12 mouse cellular contexts compared by ENCODE assay signal in the genomic region with DNA sequence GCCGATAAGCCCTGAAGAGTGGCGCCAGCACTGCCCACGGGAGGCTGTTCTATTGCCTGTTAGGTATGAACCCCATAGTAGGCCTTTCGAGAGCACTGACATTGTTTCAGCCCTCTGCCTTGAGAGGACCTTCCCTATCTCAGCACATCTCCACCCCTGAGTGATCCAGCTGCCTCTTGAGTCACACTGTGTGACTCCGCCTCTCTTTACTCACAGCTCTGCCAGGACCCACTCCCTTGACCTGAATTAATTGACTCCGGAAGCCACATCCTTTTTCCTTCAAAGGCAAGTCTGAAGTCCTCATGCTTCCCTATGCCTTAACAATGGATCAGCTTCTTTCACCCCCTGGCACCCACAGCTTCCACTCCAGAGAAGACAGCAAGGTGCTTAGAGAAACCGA. TPM values are rescaled to one million over a fixed set of nuclear protein-coding genes. Genes with fewer than 3 reads are reported as not detected.
DNase-seq lines count a peak whose midpoint lies in the region; ATAC-seq and TF ChIP-seq lines count a peak whose summit lies in the region.
"Had no signal": no experiment of that assay in that cellular context is flagged by ENCODE, and none has a peak within 500 bp of the region (broad histone marks: within the 10 kb centered on the region; RNA-seq: fewer than 3 reads in every experiment).

No protein-coding gene starts in this region.

- H3K27ac ChIP-seq in lung, postnatal 0 days (ENCODE audit: low read length): no peak overlapping the region
- H3K27ac ChIP-seq in liver, embryonic 13.5 days: peak overlapping the region; percentile 65
- H3K27ac ChIP-seq: limb, embryonic 15.5 days had no signal

- H3K4me2 ChIP-seq in lung, postnatal 0 days (replicated peaks; ENCODE audit: low read depth, low read length): no peak overlapping the region
- H3K4me2 ChIP-seq in liver, embryonic 13.5 days: no peak overlapping the region
- H3K4me2 ChIP-seq: limb, embryonic 15.5 days had no signal

- no peak for ATAC-seq in lung, postnatal 0 days
- no peak for ATAC-seq in liver, embryonic 13.5 days (ENCODE audit: low read depth)

- H3K9ac ChIP-seq in lung, postnatal 0 days (replicated peaks; ENCODE audit: low read depth): no peak overlapping the region
- no peak overlapping the region for H3K9ac ChIP-seq in liver, embryonic 13.5 days
- H3K9ac ChIP-seq: limb, embryonic 15.5 days had no signal

- no peak overlapping the region for H3K4me3 ChIP-seq in lung, postnatal 0 days (ENCODE audit: low read depth, low read length)
- no peak overlapping the region for H3K4me3 ChIP-seq in liver, embryonic 13.5 days (replicated peaks)
- H3K4me3 ChIP-seq: erythroblast, embryonic 14.5 days; limb, embryonic 15.5 days had no signal

- H3K9me3 ChIP-seq in lung, postnatal 0 days (ENCODE audit: low read length): no peaks in the 10 kb centered on the region
- no peaks in the 10 kb centered on the region for H3K9me3 ChIP-seq in liver, embryonic 13.5 days (replicated peaks)
- H3K9me3 ChIP-seq: limb, embryonic 15.5 days had no signal

- no peaks in the 10 kb centered on the region for H3K36me3 ChIP-seq in lung, postnatal 0 days (ENCODE audit: insufficient read depth, low read length)
- H3K36me3 ChIP-seq in liver, embryonic 13.5 days: 0 out of 2 replicates have a peak, but pooled peaks cover 5% of the 10 kb centered on the region

- DNase-seq in lung, postnatal 0 days (ENCODE audit: low spot score): peak; percentile 67
- no peak for DNase-seq in lung, postnatal 14 days
- peak; percentile 74 for DNase-seq in adrenal gland, postnatal 14 days
- DNase-seq in liver, embryonic 13.5 days: no peak
- peak; percentile 77 for DNase-seq in yolk sac, embryonic 10.5 days (ENCODE audit: low spot score)
- DNase-seq in retina, embryonic 14.5 days (ENCODE audit: low spot score): no peak
- no peak for DNase-seq in urinary bladder, adult 18-20 months (ENCODE audit: low spot score in 2 of 2)
- DNase-seq in spleen, postnatal 36 days (ENCODE audit: low spot score in 2 of 2): no peak
- DNase-seq: gastrocnemius, postnatal 14 days; heart, postnatal 4 days had no signal

- TF ChIP-seq EP300 in lung, postnatal 0 days (IDR thresholded peaks at IDR 0.05): no peak

- H3K27me3 ChIP-seq in lung, postnatal 0 days (replicated peaks; ENCODE audit: insufficient read depth, low read length): no peaks in the 10 kb centered on the region
- no peaks in the 10 kb centered on the region for H3K27me3 ChIP-seq in liver, embryonic 13.5 days
- H3K27me3 ChIP-seq: limb, embryonic 15.5 days had no signal

- H3K4me1 ChIP-seq in lung, postnatal 0 days (ENCODE audit: insufficient read depth, low read depth, low read length): peaks cover 8% of the 10 kb centered on the region; the same call in 1 of the 2 replicates
- H3K4me1 ChIP-seq in liver, embryonic 13.5 days (replicated peaks): peaks cover 50% of the 10 kb centered on the region

- no peak for TF ChIP-seq CTCF in lung, postnatal 0 days (IDR thresholded peaks at IDR 0.05)

- WGBS in lung, postnatal 0 days: 55% methylated on average over 7 of the region's 7 CpGs
- 50% methylated on average over 7 of the region's 7 CpGs for WGBS in liver, embryonic 13.5 days (ENCODE audit: insufficient replicate concordance)

RNA-seq across cellular contexts. Expression of a gene that starts 4.6 kb away (rescaled TPM):
- polyA plus RNA-seq in lung, postnatal 0 days (2015; fragmentation: Nextera tagmentation; extraction: Ambion mirVana): 4.7 and 4.9 TPM in 2 replicates
- total RNA-seq in adrenal gland, postnatal 14 days (2021): 22.8 and 29.9 TPM in 2 replicates
- 1.3 and 1.5 TPM in 2 replicates for polyA plus RNA-seq in liver, embryonic 13.5 days (2015; fragmentation: Nextera tagmentation; extraction: Ambion mirVana)

RNA-seq across cellular contexts. Expression of a gene that starts 55.5 kb away (rescaled TPM):
- 13.7 and 18.1 TPM in 2 replicates for polyA plus RNA-seq in lung, postnatal 0 days (2015; fragmentation: Nextera tagmentation; extraction: Ambion mirVana)
- total RNA-seq in adrenal gland, postnatal 14 days (2021): 24.1 and 29.2 TPM in 2 replicates
- 34.8 and 40.3 TPM in 2 replicates for polyA plus RNA-seq in liver, embryonic 13.5 days (2015; fragmentation: Nextera tagmentation; extraction: Ambion mirVana)

Comparison
In these comparisons a context has a peak if more than half of its experiments do, and no peak if none do; other contexts are left out.
1. DNase-seq: peak in lung, postnatal 0 days (single experiment), adrenal gland, postnatal 14 days (single experiment) and yolk sac, embryonic 10.5 days (single experiment); none in lung, postnatal 14 days (single experiment), liver, embryonic 13.5 days (single experiment), retina, embryonic 14.5 days (single experiment), urinary bladder, adult 18-20 months (0 of 2) and spleen, postnatal 36 days (0 of 2).